Mouse (Mus musculus) cerebellum, adult 2 months (tissue): ENCODE results near the gene Samsn1.

ENCODE experiments used
- CTCF ChIP-seq: fragments of 200-500 bp; IDR thresholded peaks from 2 replicates; pipeline ENCODE4 v1.5.1; 2011; ENCODE audit warnings: low read depth, mild to moderate bottlenecking, control low read depth, low read length, moderate library complexity, borderline replicate concordance; ENCODE audit not compliant: insufficient read depth
- POLR2A ChIP-seq: fragments of 200-500 bp; IDR thresholded peaks from 2 replicates; pipeline ENCODE4 v1.6.1; 2011; ENCODE audit warnings: low read length, control low read depth, borderline replicate concordance; ENCODE audit not compliant: insufficient read depth

DNA sequence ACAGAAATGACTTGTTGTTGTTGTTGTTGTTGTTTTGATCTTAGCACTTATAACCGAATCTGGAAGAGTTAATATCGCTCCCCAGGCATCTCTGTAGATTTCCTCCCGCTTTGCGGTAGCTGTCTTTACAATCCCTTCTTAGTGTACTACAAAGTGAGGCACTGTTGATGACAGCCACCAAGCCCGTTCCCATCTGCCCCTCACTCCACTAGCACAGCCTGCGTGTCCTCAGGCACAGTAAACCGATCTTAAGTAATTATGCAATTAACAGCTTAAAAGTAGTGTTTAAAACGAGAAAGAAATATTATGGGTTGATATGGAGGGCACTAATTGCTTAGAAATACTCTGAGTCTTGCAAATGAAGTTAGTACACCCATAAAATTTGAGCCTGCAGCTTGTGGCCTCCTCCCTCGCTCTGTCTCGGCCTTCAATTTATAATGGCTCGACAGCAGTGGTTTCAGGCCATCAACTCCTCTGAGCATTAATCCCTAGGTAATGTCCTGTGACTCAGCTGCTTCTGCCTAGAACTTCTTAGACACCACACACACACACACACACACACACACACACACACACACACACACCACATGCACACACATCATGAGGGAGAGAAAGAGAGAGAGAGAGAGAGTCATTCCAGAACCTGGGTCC is 46.3 kb downstream of the Samsn1 start:
- no peak for TF ChIP-seq CTCF
- no peak for TF ChIP-seq POLR2A
